Mouse (Mus musculus) liver, adult 2 months (tissue): ENCODE data around the gene Grin2c. TPM values are rescaled to one million over a fixed set of nuclear protein-coding genes. Genes with fewer than 3 reads are reported as not detected.

ENCODE experiments used
- DNase-seq: peaks from one replicate; pipeline ENCODE4 v3.0.0-alpha.2; 2011; ENCODE audit warnings: low read depth, low spot score; ENCODE audit errors: extremely low read depth
- H3K27ac ChIP-seq: fragments of 200-500 bp; replicated peaks from 2 replicates; pipeline ENCODE4 v1.5.1; 2012; ENCODE audit warnings: low read depth, mild to moderate bottlenecking, control low read depth, inconsistent platforms, low read length; ENCODE audit not compliant: insufficient read depth
- H3K27me3 ChIP-seq: fragments of 200-500 bp; 2 replicates; pipeline ENCODE4 v1.6.1; 2012; ENCODE audit warnings: mild to moderate bottlenecking, moderate library complexity, low read length, inconsistent platforms; ENCODE audit not compliant: control insufficient read depth, insufficient read depth
- H3K36me3 ChIP-seq: fragments of 200-500 bp; 2 replicates; pipeline ENCODE4 v1.6.1; 2012; ENCODE audit warnings: low read length, inconsistent platforms; ENCODE audit not compliant: control insufficient read depth, insufficient read depth
- H3K4me1 ChIP-seq: fragments of 200-500 bp; 2 replicates; pipeline ENCODE4 v1.6.1; 2011; ENCODE audit warnings: low read length; ENCODE audit not compliant: control insufficient read depth, insufficient read depth
- H3K4me3 ChIP-seq: fragments of 200-500 bp; 2 replicates; pipeline ENCODE4 v1.5.1; 2011; ENCODE audit warnings: low read depth, mild to moderate bottlenecking, control low read depth, low read length, moderate library complexity; ENCODE audit not compliant: insufficient read depth
- H3K79me2 ChIP-seq: fragments of 200-500 bp; 2 replicates; pipeline ENCODE4 v1.6.1; 2012; ENCODE audit warnings: inconsistent platforms, mild to moderate bottlenecking, low read length, moderate library complexity; ENCODE audit not compliant: control insufficient read depth, insufficient read depth
- H3K9ac ChIP-seq: fragments of 200-500 bp; 2 replicates; pipeline ENCODE4 v1.6.1; 2012; ENCODE audit warnings: low read depth, mild to moderate bottlenecking, control low read depth, inconsistent platforms, low read length
- CTCF ChIP-seq: fragments of 200-500 bp; IDR thresholded peaks from 2 replicates; pipeline ENCODE4 v1.5.1; 2011; ENCODE audit warnings: low read depth, low read length, control low read depth
- POLR2A ChIP-seq: fragments of 200-500 bp; IDR thresholded peaks from 2 replicates; pipeline ENCODE4 v1.6.1; 2011; ENCODE audit warnings: low read length, control low read depth; ENCODE audit not compliant: insufficient read depth; ENCODE audit errors: extremely low read depth
- WGBS: fragments of 180-500 bp; shearing (Covaris S2); methylation state at CpG from one replicate; pipeline ENCODE4 v1.1.7; 2018; 5-methylcytosine and 5-hydroxymethylcytosine counted together
- polyA plus RNA-seq: library from polyadenylated mRNA; depleted of rRNA; stranded (reverse); fragments of >200 nt; gene quantifications from 2 replicates; pipeline ENCODE4 v1.2.3, GENCODE M21; 2012
- total RNA-seq: library from RNA; depleted of rRNA; stranded (reverse); fragments of >200 nt; gene quantifications from 2 replicates; pipeline ENCODE4 v1.2.3, GENCODE M21; 2014

Grin2c gene
- total and polyA plus RNA-seq, 2 experiments: 0.07 TPM; not detected in 1

- H3K4me3 ChIP-seq: no peak overlapping the region
- H3K27me3 ChIP-seq: peaks cover 14% of the 10 kb centered on the region
- H3K36me3 ChIP-seq: no peaks in the 10 kb centered on the region
- TF ChIP-seq CTCF: no peak
- TF ChIP-seq POLR2A: no peak
- DNase-seq: no peak
- peaks cover 20% of the 10 kb centered on the region for H3K4me1 ChIP-seq
- H3K27ac ChIP-seq: no peak overlapping the region
- no peaks in the 10 kb centered on the region for H3K79me2 ChIP-seq
- 83% methylated on average over 6 of the region's 6 CpGs for WGBS
- H3K9ac ChIP-seq: no peak overlapping the region
These were observed 19.1 kb downstream of the Grin2c start for GRCm38 (mm10) chr11:115247945-115248344.

GRCm38 (mm10) chr11:115247240-115247639 lies 19.8 kb downstream of the Grin2c start:
- WGBS: 61% methylated on average over 3 of the region's 3 CpGs
- TF ChIP-seq POLR2A (no peak), CTCF (no peak)
- no peak for DNase-seq
- H3K36me3 ChIP-seq: no peaks in the 10 kb centered on the region
- no peak overlapping the region for H3K27ac ChIP-seq
- H3K4me1 ChIP-seq: peaks cover 20% of the 10 kb centered on the region
- no peaks in the 10 kb centered on the region for H3K79me2 ChIP-seq
- no peak overlapping the region for H3K9ac ChIP-seq
- H3K4me3 ChIP-seq: no peak overlapping the region
- H3K27me3 ChIP-seq: peaks cover 14% of the 10 kb centered on the region

DNA sequence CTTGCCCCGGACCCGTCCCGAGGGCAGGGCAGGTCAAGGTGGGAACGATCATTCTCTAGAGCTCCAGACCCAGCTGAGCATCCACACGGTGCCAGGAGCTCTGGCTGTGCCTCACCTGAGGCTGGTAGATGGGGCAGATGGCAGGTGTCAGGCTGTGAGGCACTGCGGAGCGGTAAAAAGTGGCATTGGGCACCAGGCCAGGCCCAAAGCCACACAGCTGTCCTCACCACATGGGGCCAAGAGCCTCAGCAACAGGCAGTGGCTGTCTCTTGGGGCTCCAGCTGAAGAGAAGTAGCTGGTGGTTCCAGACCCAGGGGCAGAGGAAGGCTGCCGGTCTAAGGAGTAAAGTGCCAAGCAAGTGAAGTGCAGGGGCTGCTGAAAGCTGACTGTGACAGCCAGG lies 20.7 kb downstream of the Grin2c start:
- TF ChIP-seq CTCF (no peak), POLR2A (no peak)
- Histone ChIP-seq H3K27ac (no peak overlapping the region), H3K79me2 (no peaks in the 10 kb centered on the region), H3K4me1 (peaks cover 20% of the 10 kb centered on the region), H3K4me3 (no peak overlapping the region), H3K36me3 (no peaks in the 10 kb centered on the region), H3K9ac (no peak overlapping the region), H3K27me3 (peaks cover 14% of the 10 kb centered on the region)
- 79% methylated on average over 8 of the region's 8 CpGs for WGBS
- no peak for DNase-seq

GRCm38 (mm10) chr11:115244840-115245239 lies 22.2 kb downstream of the Grin2c start:
- Histone ChIP-seq H3K36me3 (no peaks in the 10 kb centered on the region), H3K4me1 (peaks cover 19% of the 10 kb centered on the region), H3K4me3 (no peak overlapping the region), H3K27ac (peak overlapping the region; percentile 81), H3K79me2 (no peaks in the 10 kb centered on the region), H3K9ac (no peak overlapping the region), H3K27me3 (peaks cover 3% of the 10 kb centered on the region)
- TF ChIP-seq POLR2A (no peak), CTCF (no peak)
- WGBS: 47% methylated on average over 8 of the region's 8 CpGs
- DNase-seq: peak; percentile 91

- peak overlapping the region; percentile 33 for H3K9ac ChIP-seq
- peak overlapping the region; percentile 81 for H3K27ac ChIP-seq
- WGBS: 37% methylated on average over 12 of the region's 12 CpGs
- TF ChIP-seq POLR2A (no peak), CTCF (0 out of 2 replicates have a peak, but pooled peaks have one; percentile 10)
- no peaks in the 10 kb centered on the region for H3K36me3 ChIP-seq
- no peak overlapping the region for H3K4me3 ChIP-seq
- H3K4me1 ChIP-seq: peaks cover 15% of the 10 kb centered on the region
- H3K79me2 ChIP-seq: no peaks in the 10 kb centered on the region
- no peaks in the 10 kb centered on the region for H3K27me3 ChIP-seq
- DNase-seq: peak; percentile 88
These were observed 23.3 kb downstream of the Grin2c start for GRCm38 (mm10) chr11:115243783-115244182.

- no peak overlapping the region for H3K9ac ChIP-seq
- H3K27ac ChIP-seq: no peak overlapping the region
- no peaks in the 10 kb centered on the region for H3K36me3 ChIP-seq
- no peak overlapping the region for H3K4me3 ChIP-seq
- 96% methylated on average over 3 of the region's 3 CpGs for WGBS
- no peaks in the 10 kb centered on the region for H3K79me2 ChIP-seq
- H3K4me1 ChIP-seq: peaks cover 15% of the 10 kb centered on the region
- TF ChIP-seq CTCF (no peak), POLR2A (no peak)
- H3K27me3 ChIP-seq: no peaks in the 10 kb centered on the region
- no peak for DNase-seq
These were observed 24.3 kb downstream of the Grin2c start for GRCm38 (mm10) chr11:115242746-115243145.
